ENCODE assay signal across 28 mouse cellular contexts in genomic region chr4:139101546-139101945, GRCm38 (mm10). TPM values are rescaled to one million over a fixed set of nuclear protein-coding genes. Genes with fewer than 3 reads are reported as not detected.
DNase-seq lines count a peak whose midpoint lies in the region; ATAC-seq and TF ChIP-seq lines count a peak whose summit lies in the region.
"Had no signal": no experiment of that assay in that cellular context is flagged by ENCODE, and none has a peak within 500 bp of the region (broad histone marks: within the 10 kb centered on the region; RNA-seq: fewer than 3 reads in every experiment).

No protein-coding gene starts in this region.

- TF ChIP-seq EP300 in liver, postnatal 0 days (IDR thresholded peaks at IDR 0.05; ENCODE audit: low read depth) = no peak

- H3K9me3 ChIP-seq in heart, embryonic 12.5 days (replicated peaks) = no peaks in the 10 kb centered on the region
- no peaks in the 10 kb centered on the region for H3K9me3 ChIP-seq in embryonic facial prominence, embryonic 11.5 days (replicated peaks; ENCODE audit: control insufficient read depth, low read length)
- no peaks in the 10 kb centered on the region for H3K9me3 ChIP-seq in embryonic facial prominence, embryonic 14.5 days (ENCODE audit: control insufficient read depth, low read length)
- H3K9me3 ChIP-seq in liver, postnatal 0 days (ENCODE audit: low read length) = no peaks in the 10 kb centered on the region
- H3K9me3 ChIP-seq: heart, embryonic 13.5 days had no signal

- no peak overlapping the region for H3K27ac ChIP-seq in heart, embryonic 12.5 days (ENCODE audit: poor library complexity, severe bottlenecking)
- H3K27ac ChIP-seq in embryonic facial prominence, embryonic 11.5 days (replicated peaks; ENCODE audit: low read depth, low read length) = 0 out of 2 replicates have a peak overlapping the region, but pooled peaks have one; percentile 20
- H3K27ac ChIP-seq in embryonic facial prominence, embryonic 14.5 days (replicated peaks; ENCODE audit: low read depth, low read length) = peak overlapping the region; percentile 80
- no peak overlapping the region for H3K27ac ChIP-seq in liver, postnatal 0 days (ENCODE audit: low read depth)
- H3K27ac ChIP-seq: gastrocnemius, adult 2 months; heart, embryonic 13.5 days; hindbrain, embryonic 14.5 days; hindbrain, postnatal 0 days had no signal

- no peak overlapping the region for H3K4me3 ChIP-seq in heart, embryonic 12.5 days
- H3K4me3 ChIP-seq in embryonic facial prominence, embryonic 11.5 days (ENCODE audit: low read depth, low read length) = no peak overlapping the region
- no peak overlapping the region for H3K4me3 ChIP-seq in embryonic facial prominence, embryonic 14.5 days (ENCODE audit: low read depth, low read length)
- H3K4me3 ChIP-seq in liver, postnatal 0 days (ENCODE audit: low read depth, low read length) = no peak overlapping the region
- H3K4me3 ChIP-seq: gastrocnemius, adult 2 months; heart, embryonic 13.5 days had no signal

- ATAC-seq in heart, embryonic 12.5 days (ENCODE audit: insufficient number of reproducible peaks, low FRiP score) = no peak
- no peak for ATAC-seq in embryonic facial prominence, embryonic 11.5 days (replicated peaks; ENCODE audit: insufficient number of reproducible peaks, low FRiP score, low TSS enrichment, low read depth)
- ATAC-seq in embryonic facial prominence, embryonic 14.5 days (ENCODE audit: low read depth) = no peak
- no peak for ATAC-seq in liver, postnatal 0 days
- ATAC-seq: forebrain, embryonic 14.5 days; inflammation-experienced regulatory T-cells, adult 6 months; Patski had no signal

- no peaks in the 10 kb centered on the region for H3K27me3 ChIP-seq in heart, embryonic 12.5 days (replicated peaks)
- no peaks in the 10 kb centered on the region for H3K27me3 ChIP-seq in embryonic facial prominence, embryonic 11.5 days (ENCODE audit: control insufficient read depth, insufficient read depth, low read length)
- no peaks in the 10 kb centered on the region for H3K27me3 ChIP-seq in embryonic facial prominence, embryonic 14.5 days (replicated peaks; ENCODE audit: control insufficient read depth, insufficient read depth, low read length)
- H3K27me3 ChIP-seq in liver, postnatal 0 days (ENCODE audit: insufficient read depth, low read length) = no peaks in the 10 kb centered on the region
- H3K27me3 ChIP-seq: heart, embryonic 13.5 days; Patski had no signal

- H3K4me1 ChIP-seq in heart, embryonic 12.5 days (replicated peaks) = no peaks in the 10 kb centered on the region
- H3K4me1 ChIP-seq in embryonic facial prominence, embryonic 11.5 days (ENCODE audit: control insufficient read depth, insufficient read depth, low read length) = no peaks in the 10 kb centered on the region
- peaks cover 12% of the 10 kb centered on the region; the same call in 1 of the 2 replicates for H3K4me1 ChIP-seq in embryonic facial prominence, embryonic 14.5 days (ENCODE audit: control insufficient read depth, insufficient read depth, low read length)
- no peaks in the 10 kb centered on the region for H3K4me1 ChIP-seq in liver, postnatal 0 days (ENCODE audit: insufficient read depth)
- H3K4me1 ChIP-seq: heart, embryonic 13.5 days had no signal

- H3K4me2 ChIP-seq in heart, embryonic 12.5 days = no peak overlapping the region
- no peak overlapping the region for H3K4me2 ChIP-seq in embryonic facial prominence, embryonic 11.5 days (ENCODE audit: low read depth, low read length)
- no peak overlapping the region for H3K4me2 ChIP-seq in embryonic facial prominence, embryonic 14.5 days (ENCODE audit: low read depth, low read length)
- no peak overlapping the region for H3K4me2 ChIP-seq in liver, postnatal 0 days (ENCODE audit: low read depth, low read length)
- H3K4me2 ChIP-seq: heart, embryonic 13.5 days; hindbrain, embryonic 14.5 days had no signal

- TF ChIP-seq CTCF in liver, postnatal 0 days (IDR thresholded peaks at IDR 0.05; ENCODE audit: low read depth) = no peak

- no peak overlapping the region for H3K9ac ChIP-seq in heart, embryonic 12.5 days
- no peak overlapping the region for H3K9ac ChIP-seq in embryonic facial prominence, embryonic 11.5 days (replicated peaks; ENCODE audit: low read length)
- H3K9ac ChIP-seq in embryonic facial prominence, embryonic 14.5 days (ENCODE audit: low read depth, low read length) = no peak overlapping the region
- no peak overlapping the region for H3K9ac ChIP-seq in liver, postnatal 0 days (replicated peaks)
- H3K9ac ChIP-seq: forebrain, postnatal 0 days; heart, embryonic 13.5 days; hindbrain, embryonic 14.5 days had no signal

- peak; percentile 68 for DNase-seq in heart, adult 11 months
- DNase-seq in embryonic facial prominence, embryonic 11.5 days (ENCODE audit: low spot score) = peak; percentile 39
- DNase-seq in embryonic facial prominence, embryonic 14.5 days (ENCODE audit: low spot score) = peak; percentile 57
- DNase-seq in thymus, postnatal 4 days = no peak
- no peak for DNase-seq in layer of hippocampus, postnatal 36 days
- no peak for DNase-seq in liver, postnatal 0 days
- DNase-seq: adrenal gland, postnatal 10 days; adrenal gland, postnatal 36 days; cerebellum, adult 18-20 months; cerebellum, adult 9-10 months; cerebellum, postnatal 25 days; forebrain, postnatal 0 days; gastrocnemius, adult 2 months; gastrocnemius, postnatal 14 days; heart, adult 18-20 months; heart, postnatal 14 days; heart, postnatal 4 days had no signal

- peaks cover 33% of the 10 kb centered on the region for H3K36me3 ChIP-seq in heart, embryonic 12.5 days
- peaks cover 2% of the 10 kb centered on the region for H3K36me3 ChIP-seq in embryonic facial prominence, embryonic 11.5 days (replicated peaks; ENCODE audit: control insufficient read depth, insufficient read depth, low read depth, low read length)
- H3K36me3 ChIP-seq in embryonic facial prominence, embryonic 14.5 days (ENCODE audit: control insufficient read depth, insufficient read depth, low read length) = peaks cover 29% of the 10 kb centered on the region
- H3K36me3 ChIP-seq in liver, postnatal 0 days (replicated peaks; ENCODE audit: insufficient read depth, low read length) = peaks cover 27% of the 10 kb centered on the region

- 68% methylated on average over 6 of the region's 6 CpGs for WGBS in heart, embryonic 12.5 days
- whole genome bisulfite sequencing in embryonic facial prominence, embryonic 11.5 days = 44% methylated on average over 6 of the region's 6 CpGs
- WGBS in embryonic facial prominence, embryonic 14.5 days = 39% methylated on average over 6 of the region's 6 CpGs
- 80% methylated on average over 6 of the region's 6 CpGs for WGBS in liver, postnatal 0 days (ENCODE audit: insufficient replicate concordance)

RNA-seq across cellular contexts. Expression of gene Nbl1, which starts 8.8 kb away (rescaled TPM):
- polyA plus RNA-seq in heart, embryonic 12.5 days (2016; fragmentation: Nextera tagmentation; extraction: Ambion mirVana) = 10.1 and 10.6 TPM in 2 replicates
- polyA plus RNA-seq in embryonic facial prominence, embryonic 11.5 days (2014; fragmentation: Nextera tagmentation; extraction: Ambion mirVana) = 91.6 and 106 TPM in 2 replicates
- 124 and 133 TPM in 2 replicates for polyA plus RNA-seq in embryonic facial prominence, embryonic 14.5 days (2014; fragmentation: Nextera tagmentation; extraction: Ambion mirVana)
- 10 to 100 TPM; 77.2 to 86.8 TPM for total RNA-seq in layer of hippocampus, postnatal 36 days (2021)
- 3.0 and 3.1 TPM in 2 replicates for polyA plus RNA-seq in liver, postnatal 0 days (2015; fragmentation: Nextera tagmentation; extraction: Ambion mirVana)
- total RNA-seq: common myeloid progenitor, adult 5-6 weeks had no signal

RNA-seq across cellular contexts. Expression of gene Htr6, which starts 26.2 kb away (rescaled TPM):
- polyA plus RNA-seq in heart, embryonic 12.5 days (2016; fragmentation: Nextera tagmentation; extraction: Ambion mirVana) = not detected in 2 replicates
- 0.49 and 0.56 TPM in 2 replicates for polyA plus RNA-seq in embryonic facial prominence, embryonic 11.5 days (2014; fragmentation: Nextera tagmentation; extraction: Ambion mirVana)
- 0.17 TPM in 1 of 2 replicates, not detected in the other for polyA plus RNA-seq in embryonic facial prominence, embryonic 14.5 days (2014; fragmentation: Nextera tagmentation; extraction: Ambion mirVana)
- total RNA-seq in layer of hippocampus, postnatal 36 days (2021) = 1 to 10 TPM; 6.5 to 8.8 TPM
- polyA plus RNA-seq in liver, postnatal 0 days (2015; fragmentation: Nextera tagmentation; extraction: Ambion mirVana) = not detected in 2 replicates
- total RNA-seq: common myeloid progenitor, adult 5-6 weeks; gastrocnemius, adult 2 months; gastrocnemius, postnatal 14 days; gastrocnemius, postnatal 4 days; heart, adult 18-20 months; heart, postnatal 14 days; heart, postnatal 4 days had no signal
- polyA plus RNA-seq: heart, embryonic 13.5 days; heart, embryonic 16.5 days; hindbrain, embryonic 11.5 days; inflammation-experienced regulatory T-cells, adult 6 months had no signal

RNA-seq across cellular contexts. Expression of gene Minos1, which starts 29.4 kb away (rescaled TPM):
- polyA plus RNA-seq in heart, embryonic 12.5 days (2016; fragmentation: Nextera tagmentation; extraction: Ambion mirVana) = 682 and 719 TPM in 2 replicates
- 492 and 522 TPM in 2 replicates for polyA plus RNA-seq in embryonic facial prominence, embryonic 11.5 days (2014; fragmentation: Nextera tagmentation; extraction: Ambion mirVana)
- 468 and 555 TPM in 2 replicates for polyA plus RNA-seq in embryonic facial prominence, embryonic 14.5 days (2014; fragmentation: Nextera tagmentation; extraction: Ambion mirVana)
- 100 to 1,000 TPM; 198 to 212 TPM for total RNA-seq in layer of hippocampus, postnatal 36 days (2021)
- polyA plus RNA-seq in liver, postnatal 0 days (2015; fragmentation: Nextera tagmentation; extraction: Ambion mirVana) = 384 and 387 TPM in 2 replicates

Comparison
In these comparisons a context has a peak if more than half of its experiments do, and no peak if none do; other contexts are left out.
1. DNase-seq: peak in heart, adult 11 months (single experiment), embryonic facial prominence, embryonic 11.5 days (single experiment) and embryonic facial prominence, embryonic 14.5 days (single experiment); none in thymus, postnatal 4 days (single experiment), layer of hippocampus, postnatal 36 days (0 of 2) and liver, postnatal 0 days (single experiment).
2. H3K27ac ChIP-seq: peak in embryonic facial prominence, embryonic 11.5 days (single experiment) and embryonic facial prominence, embryonic 14.5 days (single experiment); none in heart, embryonic 12.5 days (single experiment) and liver, postnatal 0 days (single experiment).